Mouse (Mus musculus): ENCODE data around the gene Fbxo46. TPM values are rescaled to one million over a fixed set of nuclear protein-coding genes. Genes with fewer than 3 reads are reported as not detected.

Gene Fbxo46
- total RNA-seq, 2 experiments from 2014 or later = 5.7 to 6.6 TPM

Small RNAs within 50 kb of the gene (microRNA-seq; reads per million reads assigned to microRNA genes)
- gene Mir3100 (1.4 to 8.6 reads per million in 2 experiments), gene Mir330 (539 to 12,510 reads per million in 2 experiments)

Other genes starting within 250 kb of the Fbxo46 start
- gene Pglyrp1, start 248.5 kb upstream of the Fbxo46 start, total RNA-seq (2021) = 1 to 10 TPM; 2.0 to 3.3 TPM
- gene Ccdc61, start 209.4 kb upstream of the Fbxo46 start, total RNA-seq (2021) = 1 to 10 TPM; 9.0 to 9.5 TPM
- 10 to 100 TPM in 1 of 2 experiments, 1 to 10 TPM in 1; 9.6 to 10.1 TPM for gene Nova2, start 194.0 kb upstream of the Fbxo46 start, total RNA-seq (2021)
- gene Nanos2, start 132.5 kb upstream of the Fbxo46 start, total RNA-seq (2021) = not detected
- gene Mypop, start 128.6 kb upstream of the Fbxo46 start, total RNA-seq (2021) = 1 to 10 TPM; 2.5 to 2.8 TPM
- gene Irf2bp1, start 115.8 kb upstream of the Fbxo46 start, total RNA-seq (2021) = 10 to 100 TPM; 24.2 to 24.4 TPM
- gene Foxa3, start 96.3 kb upstream of the Fbxo46 start, total RNA-seq (2021) = not detected
- 10 to 100 TPM; 64.6 to 66.5 TPM for gene Sympk, start 95.5 kb upstream of the Fbxo46 start, total RNA-seq (2021)
- not detected for gene Rsph6a, start 65.2 kb upstream of the Fbxo46 start, total RNA-seq (2021)
- 10 to 100 TPM; 42.1 to 45.1 TPM for gene Dmwd, start 43.6 kb upstream of the Fbxo46 start, total RNA-seq (2021)
- gene Dmpk, start 36.0 kb upstream of the Fbxo46 start, total RNA-seq (2021) = 100 to 1,000 TPM; 473 to 516 TPM
- gene Six5, start 25.3 kb upstream of the Fbxo46 start, total RNA-seq (2021) = 1 to 10 TPM; 9.0 to 9.1 TPM
- gene Gm4969, start 1.5 kb upstream of the Fbxo46 start, total RNA-seq (2021) = under 1 TPM in 1 of 2 experiments, not detected in 1; 0.12 TPM
- gene Qpctl, start 29.4 kb downstream of the Fbxo46 start, total RNA-seq (2021) = 1 to 10 TPM; 5.9 to 6.1 TPM
- gene Snrpd2, start 29.9 kb downstream of the Fbxo46 start, total RNA-seq (2021) = 10 to 100 TPM; 62.8 to 70.8 TPM
- under 1 TPM; 0.37 to 0.55 TPM for gene Gipr, start 46.3 kb downstream of the Fbxo46 start, total RNA-seq (2021)
- gene Eml2, start 56.6 kb downstream of the Fbxo46 start, total RNA-seq (2021) = 10 to 100 TPM; 37.9 to 43.0 TPM
- 10 to 100 TPM in 1 of 2 experiments, 1 to 10 TPM in 1; 9.9 to 11.2 TPM for gene Gpr4, start 92.7 kb downstream of the Fbxo46 start, total RNA-seq (2021)
- gene Opa3, start 108.5 kb downstream of the Fbxo46 start, total RNA-seq (2021) = 10 to 100 TPM; 54.8 to 58.3 TPM
- 10 to 100 TPM; 55.7 to 59.1 TPM for gene Vasp, start 152.0 kb downstream of the Fbxo46 start, total RNA-seq (2021)
- gene Ppm1n, start 160.2 kb downstream of the Fbxo46 start, total RNA-seq (2021) = not detected
- 100 to 1,000 TPM; 106 to 122 TPM for gene Rtn2, start 162.8 kb downstream of the Fbxo46 start, total RNA-seq (2021)
- gene Fosb, start 190.2 kb downstream of the Fbxo46 start, total RNA-seq (2021) = 1 to 10 TPM in 1 of 2 experiments, under 1 TPM in 1; 0.60 to 1.2 TPM
- gene Ercc1, start 224.9 kb downstream of the Fbxo46 start, total RNA-seq (2021) = 10 to 100 TPM; 41.1 to 48.0 TPM
- 1 to 10 TPM; 6.5 to 9.4 TPM for gene Cd3eap, start 239.6 kb downstream of the Fbxo46 start, total RNA-seq (2021)
- 10 to 100 TPM; 25.0 to 28.4 TPM for gene Ppp1r13l, start 239.9 kb downstream of the Fbxo46 start, total RNA-seq (2021)